Mouse (Mus musculus): ENCODE results near the gene Rapgef5. TPM values are rescaled to one million over a fixed set of nuclear protein-coding genes. Genes with fewer than 3 reads are reported as not detected.
"Not testable (repeated sequence)": the region's sequence is repeated elsewhere in the genome, so short reads cannot be mapped to it uniquely, and the experiment has no call there.

Gene Rapgef5
- total RNA-seq, 2 experiments from 2014 or later = 0.66 to 0.94 TPM

- ATAC-seq (replicated peaks; ENCODE audit: low FRiP score, low TSS enrichment, poor library complexity, severe bottlenecking) = no peak
Observed at GRCm38 (mm10) chr12:117795303-117795702, 279.0 kb downstream of the Rapgef5 start.

GRCm38 (mm10) chr12:117803989-117804388 lies 287.7 kb downstream of the Rapgef5 start, which contains the start of gene Cdca7l:
TSS of gene Cdca7l (plus strand) at chr12:117804289.
- not testable (repeated sequence) for ATAC-seq (replicated peaks; ENCODE audit: low FRiP score, low TSS enrichment, poor library complexity, severe bottlenecking)

DNA sequence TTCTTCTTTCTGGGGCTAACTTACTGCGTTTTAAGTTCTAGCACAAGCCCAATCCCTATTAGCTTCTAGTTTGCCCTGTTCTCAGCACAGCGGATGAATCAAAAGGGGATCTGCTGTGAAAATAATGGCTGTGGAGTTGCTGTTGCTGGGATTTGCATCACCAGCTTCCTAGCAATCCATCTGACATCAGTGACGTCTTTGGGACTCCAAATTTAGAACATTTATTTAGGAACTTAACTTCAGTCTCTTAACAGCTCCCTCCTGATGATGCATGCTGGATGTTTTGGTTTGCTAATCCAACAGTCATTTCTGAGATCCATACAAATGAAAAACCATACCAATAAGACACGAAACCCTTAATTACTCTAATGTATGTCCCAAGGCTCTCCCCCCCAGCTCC lies 289.3 kb downstream of the Rapgef5 start:
- ATAC-seq (replicated peaks; ENCODE audit: low FRiP score, low TSS enrichment, poor library complexity, severe bottlenecking) = no peak

DNA sequence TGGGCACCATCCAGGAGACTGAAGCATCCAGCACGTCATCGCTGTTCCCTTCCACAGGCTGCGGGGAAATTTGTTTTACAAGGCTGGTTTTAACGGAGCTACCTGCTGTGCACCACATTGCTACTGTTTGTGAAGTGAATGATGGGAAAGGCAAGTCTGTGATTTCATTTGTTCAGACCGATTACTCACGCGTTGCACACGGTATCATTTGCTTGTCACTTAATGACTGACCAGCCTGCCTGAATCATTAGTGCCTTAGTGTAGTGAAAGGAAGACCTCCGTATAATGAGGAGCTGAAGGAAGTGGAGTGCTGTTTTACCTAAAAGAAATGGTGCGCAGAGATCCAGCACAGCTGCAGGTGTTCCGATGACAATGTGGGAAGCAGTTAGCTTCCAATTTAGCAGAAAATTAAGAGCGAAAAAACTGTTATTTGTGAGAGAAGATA lies 289.8 kb downstream of the Rapgef5 start:
- no peak for ATAC-seq (replicated peaks; ENCODE audit: low FRiP score, low TSS enrichment, poor library complexity, severe bottlenecking)

DNA sequence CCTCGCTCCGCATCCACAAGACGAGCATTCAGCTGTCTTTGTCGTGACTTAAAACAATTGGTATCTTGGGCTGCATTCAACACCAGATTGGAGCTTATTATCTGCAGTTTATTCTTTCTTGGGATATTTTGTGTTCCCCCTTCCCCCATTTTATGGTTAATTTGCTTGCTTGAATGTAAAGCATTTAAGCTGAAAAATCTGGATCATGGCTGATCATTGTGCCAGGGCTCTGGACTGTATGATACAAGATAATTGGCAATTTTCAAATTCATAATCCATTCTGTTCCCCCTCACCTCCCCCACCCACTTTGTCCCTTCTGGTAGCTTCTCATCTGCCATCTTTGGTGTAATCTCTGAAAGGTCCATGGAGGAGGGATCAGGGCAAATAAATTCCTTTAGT lies 290.2 kb downstream of the Rapgef5 start:
- no peak for ATAC-seq (replicated peaks; ENCODE audit: low FRiP score, low TSS enrichment, poor library complexity, severe bottlenecking)

DNA sequence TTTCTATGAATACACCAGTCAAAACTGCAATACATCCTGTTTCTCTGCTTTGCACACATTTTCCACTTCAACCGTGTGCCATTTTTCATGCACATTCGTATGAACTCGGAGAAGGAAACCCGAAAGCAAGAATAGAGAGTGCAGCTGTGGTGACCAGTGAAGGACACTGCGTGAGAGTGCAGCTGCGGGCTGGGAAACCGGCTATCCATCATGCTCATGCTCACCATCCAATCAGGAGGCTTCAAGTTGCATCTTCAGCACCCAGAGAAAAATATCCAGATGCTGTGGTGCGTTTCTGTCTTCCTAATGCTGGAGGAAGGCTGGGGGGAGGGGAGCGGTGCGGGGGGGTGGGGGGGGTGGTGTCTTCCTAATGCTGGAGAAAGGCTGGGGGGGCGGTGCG lies 291.4 kb downstream of the Rapgef5 start:
- ATAC-seq (replicated peaks; ENCODE audit: low FRiP score, low TSS enrichment, poor library complexity, severe bottlenecking) = no peak

DNA sequence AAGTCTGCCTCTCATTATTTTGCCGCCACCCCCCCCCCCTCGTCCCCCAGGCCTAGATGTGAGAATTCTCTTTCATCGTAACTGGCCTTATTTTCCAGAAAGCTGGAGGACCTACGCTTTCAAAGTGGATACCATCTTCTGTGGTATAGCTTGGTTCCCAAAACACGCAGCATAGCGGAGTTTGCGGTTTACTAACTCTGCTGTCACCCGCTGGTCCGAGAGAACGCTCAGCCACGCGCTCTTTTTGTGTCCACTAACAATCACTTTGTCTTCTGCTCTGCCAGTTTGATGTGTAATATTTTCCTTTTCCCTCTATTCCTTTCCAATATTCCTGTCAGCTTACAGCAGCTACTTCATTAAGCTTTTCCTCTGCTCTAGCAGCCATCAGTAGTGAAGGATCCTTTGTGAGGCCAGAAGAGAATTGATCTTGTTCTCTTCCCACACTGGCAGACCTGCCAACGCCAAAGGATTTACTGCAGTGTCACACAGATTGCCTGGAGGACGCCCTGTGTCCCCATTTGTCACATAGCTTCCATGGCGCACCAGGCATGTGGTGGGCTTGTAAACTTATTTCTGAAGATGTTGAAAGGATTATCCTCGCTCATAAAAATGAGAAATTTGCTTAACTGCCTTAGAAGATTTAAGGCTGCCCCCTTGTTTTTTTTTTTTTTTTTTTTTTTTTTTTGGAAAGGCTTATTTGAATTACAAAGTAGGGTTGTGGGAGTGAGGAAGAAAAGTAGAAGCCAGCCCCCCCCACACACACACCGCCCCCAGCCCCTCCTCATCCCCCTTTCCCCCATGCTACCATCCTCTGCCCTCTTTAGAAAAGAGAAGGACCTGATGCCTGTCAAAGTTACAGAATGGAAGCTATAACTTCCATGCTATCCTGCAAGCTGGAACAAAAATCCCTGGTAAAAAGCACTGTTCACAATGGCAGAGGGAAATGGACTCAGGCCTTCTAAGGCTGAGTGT lies 292.4 kb downstream of the Rapgef5 start:
- ATAC-seq (replicated peaks; ENCODE audit: low FRiP score, low TSS enrichment, poor library complexity, severe bottlenecking) = no peak

All from megakaryocyte-erythroid progenitor cell, adult 5-6 weeks (primary cell).